Mouse (Mus musculus): ENCODE results near the gene Marc1. TPM values are rescaled to one million over a fixed set of nuclear protein-coding genes. Genes with fewer than 3 reads are reported as not detected.
A peak's percentile ranks its signal among the peaks of the same experiment; 100 is the strongest.

The Marc1 gene
- polyA plus RNA-seq, 1 experiment from 2014 or later: 0.28 TPM

DNA sequence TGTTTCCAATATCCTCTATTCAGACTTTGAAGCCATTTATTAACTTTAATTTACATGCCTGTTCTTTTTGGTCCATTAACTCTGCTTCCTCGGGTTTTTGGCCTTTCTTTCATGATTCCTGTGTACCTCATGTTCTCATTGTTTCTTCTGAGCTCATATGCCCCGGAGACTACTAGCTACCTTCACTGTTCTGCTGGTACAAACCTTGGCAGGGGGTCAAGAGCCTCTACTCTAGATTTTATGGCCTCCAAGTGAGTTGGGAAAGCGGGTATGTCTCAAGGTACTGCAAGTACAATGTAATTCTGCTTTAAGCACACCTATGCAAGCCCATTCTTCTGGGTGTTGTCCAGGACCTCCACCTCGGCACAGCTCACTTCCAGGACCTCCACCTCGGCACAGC, 48.2 kb downstream of the Marc1 start:
- WGBS: 48% methylated on average over 5 of the region's 5 CpGs
- H3K9ac ChIP-seq (ENCODE audit: low read depth, low read length): no peak overlapping the region
- no peak overlapping the region for H3K4me3 ChIP-seq (ENCODE audit: low read length)
- ATAC-seq (ENCODE audit: low FRiP score, low TSS enrichment): no peak
- H3K27me3 ChIP-seq (ENCODE audit: control insufficient read depth, insufficient read depth, low read length): no peaks in the 10 kb centered on the region
- H3K4me1 ChIP-seq (ENCODE audit: control insufficient read depth, insufficient read depth, low read length): no peaks in the 10 kb centered on the region
- H3K4me2 ChIP-seq (replicated peaks; ENCODE audit: low read depth, low read length): no peak overlapping the region
- no peak overlapping the region for H3K27ac ChIP-seq (ENCODE audit: low read depth, low read length)
- no peaks in the 10 kb centered on the region for H3K9me3 ChIP-seq (ENCODE audit: control insufficient read depth, low read length)
- H3K36me3 ChIP-seq (ENCODE audit: control insufficient read depth, insufficient read depth, low read length): no peaks in the 10 kb centered on the region

DNA sequence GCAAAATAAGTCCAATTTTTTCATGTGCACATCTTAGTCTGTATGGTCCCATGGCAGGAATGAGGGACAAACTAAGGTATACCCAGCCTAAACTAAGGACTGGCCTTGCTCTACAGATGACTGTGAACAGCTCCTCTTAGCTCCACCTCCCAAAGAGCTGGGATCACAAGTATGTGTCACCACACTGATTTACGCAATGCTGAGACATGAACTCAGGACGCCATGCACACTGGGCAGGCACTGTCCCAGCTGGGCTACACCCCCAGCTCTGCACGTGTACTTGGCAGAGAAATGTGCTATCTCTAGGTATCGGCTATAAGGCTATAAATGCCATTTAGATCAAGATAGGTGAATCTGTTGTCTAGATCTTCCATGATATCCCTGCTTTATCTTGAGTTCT, 49.1 kb downstream of the Marc1 start:
- Histone ChIP-seq H3K4me1 (ENCODE audit: control insufficient read depth, insufficient read depth, low read length) (no peaks in the 10 kb centered on the region), H3K36me3 (ENCODE audit: control insufficient read depth, insufficient read depth, low read length) (no peaks in the 10 kb centered on the region), H3K27ac (ENCODE audit: low read depth, low read length) (no peak overlapping the region), H3K9ac (ENCODE audit: low read depth, low read length) (no peak overlapping the region), H3K27me3 (ENCODE audit: control insufficient read depth, insufficient read depth, low read length) (no peaks in the 10 kb centered on the region), H3K4me2 (replicated peaks; ENCODE audit: low read depth, low read length) (no peak overlapping the region), H3K4me3 (ENCODE audit: low read length) (no peak overlapping the region), H3K9me3 (ENCODE audit: control insufficient read depth, low read length) (no peaks in the 10 kb centered on the region)
- 56% methylated on average over 4 of the region's 4 CpGs for WGBS
- no peak for ATAC-seq (ENCODE audit: low FRiP score, low TSS enrichment)

GRCm38 (mm10) chr1:184752671-184753070, 58.4 kb downstream of the Marc1 start:
- 83% methylated on average over 5 of the region's 5 CpGs for WGBS
- ATAC-seq (ENCODE audit: low FRiP score, low TSS enrichment): no peak
- H3K9ac ChIP-seq (ENCODE audit: low read depth, low read length): no peak overlapping the region
- H3K4me2 ChIP-seq (replicated peaks; ENCODE audit: low read depth, low read length): no peak overlapping the region
- 0 out of 2 replicates have a peak, but pooled peaks cover 2% of the 10 kb centered on the region for H3K4me1 ChIP-seq (ENCODE audit: control insufficient read depth, insufficient read depth, low read length)
- no peak overlapping the region for H3K27ac ChIP-seq (ENCODE audit: low read depth, low read length)
- H3K36me3 ChIP-seq (ENCODE audit: control insufficient read depth, insufficient read depth, low read length): no peaks in the 10 kb centered on the region
- no peaks in the 10 kb centered on the region for H3K9me3 ChIP-seq (ENCODE audit: control insufficient read depth, low read length)
- H3K4me3 ChIP-seq (ENCODE audit: low read length): no peak overlapping the region
- H3K27me3 ChIP-seq (ENCODE audit: control insufficient read depth, insufficient read depth, low read length): no peaks in the 10 kb centered on the region; the same call in 1 of the 2 replicates

GRCm38 (mm10) chr1:184750114-184750664, 60.9 kb downstream of the Marc1 start:
- no peaks in the 10 kb centered on the region for H3K27me3 ChIP-seq (ENCODE audit: control insufficient read depth, insufficient read depth, low read length)
- H3K9me3 ChIP-seq (ENCODE audit: control insufficient read depth, low read length): no peaks in the 10 kb centered on the region
- no peak for ATAC-seq (ENCODE audit: low FRiP score, low TSS enrichment)
- no peak overlapping the region for H3K27ac ChIP-seq (ENCODE audit: low read depth, low read length)
- 0 out of 2 replicates have a peak, but pooled peaks cover 2% of the 10 kb centered on the region for H3K4me1 ChIP-seq (ENCODE audit: control insufficient read depth, insufficient read depth, low read length)
- H3K9ac ChIP-seq (ENCODE audit: low read depth, low read length): no peak overlapping the region
- 57% methylated on average over 11 of the region's 11 CpGs for WGBS
- H3K4me2 ChIP-seq (replicated peaks; ENCODE audit: low read depth, low read length): no peak overlapping the region
- H3K36me3 ChIP-seq (ENCODE audit: control insufficient read depth, insufficient read depth, low read length): no peaks in the 10 kb centered on the region
- no peak overlapping the region for H3K4me3 ChIP-seq (ENCODE audit: low read length)

DNA sequence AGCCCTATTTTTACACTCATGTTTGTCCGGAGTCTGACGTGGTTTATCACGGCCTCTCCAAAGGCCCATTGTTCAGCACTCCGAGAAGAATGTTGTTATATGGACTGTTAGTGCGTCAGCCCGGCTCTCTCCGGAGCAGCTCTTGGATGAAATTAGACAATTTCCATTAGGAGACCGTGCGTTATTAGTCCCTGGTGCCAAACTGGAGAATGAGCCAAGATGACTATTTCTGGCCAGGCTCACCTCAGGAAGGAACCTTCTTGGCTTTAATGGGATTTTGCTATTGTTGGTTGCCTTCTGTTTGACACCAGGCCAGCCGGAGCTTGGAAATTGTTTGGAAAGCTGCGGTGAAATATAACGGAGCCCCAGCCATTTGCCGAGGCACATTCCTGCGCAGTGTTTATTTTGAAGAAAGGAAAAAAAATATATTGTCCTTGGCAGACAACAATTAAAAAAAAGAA, 62.4 kb downstream of the Marc1 start:
- Histone ChIP-seq H3K27ac (ENCODE audit: low read depth, low read length) (peak overlapping the region; percentile 48; the same call in 1 of the 2 replicates), H3K9ac (ENCODE audit: low read depth, low read length) (no peak overlapping the region), H3K27me3 (ENCODE audit: control insufficient read depth, insufficient read depth, low read length) (no peaks in the 10 kb centered on the region; the same call in 1 of the 2 replicates), H3K36me3 (ENCODE audit: control insufficient read depth, insufficient read depth, low read length) (no peaks in the 10 kb centered on the region), H3K4me2 (replicated peaks; ENCODE audit: low read depth, low read length) (no peak overlapping the region), H3K4me3 (ENCODE audit: low read length) (no peak overlapping the region), H3K9me3 (ENCODE audit: control insufficient read depth, low read length) (no peaks in the 10 kb centered on the region), H3K4me1 (ENCODE audit: control insufficient read depth, insufficient read depth, low read length) (0 out of 2 replicates have a peak, but pooled peaks cover 2% of the 10 kb centered on the region)
- peak; percentile 48; the same call in 1 of the 2 replicates for ATAC-seq (ENCODE audit: low FRiP score, low TSS enrichment)
- 51% methylated on average over 14 of the region's 14 CpGs for WGBS

DNA sequence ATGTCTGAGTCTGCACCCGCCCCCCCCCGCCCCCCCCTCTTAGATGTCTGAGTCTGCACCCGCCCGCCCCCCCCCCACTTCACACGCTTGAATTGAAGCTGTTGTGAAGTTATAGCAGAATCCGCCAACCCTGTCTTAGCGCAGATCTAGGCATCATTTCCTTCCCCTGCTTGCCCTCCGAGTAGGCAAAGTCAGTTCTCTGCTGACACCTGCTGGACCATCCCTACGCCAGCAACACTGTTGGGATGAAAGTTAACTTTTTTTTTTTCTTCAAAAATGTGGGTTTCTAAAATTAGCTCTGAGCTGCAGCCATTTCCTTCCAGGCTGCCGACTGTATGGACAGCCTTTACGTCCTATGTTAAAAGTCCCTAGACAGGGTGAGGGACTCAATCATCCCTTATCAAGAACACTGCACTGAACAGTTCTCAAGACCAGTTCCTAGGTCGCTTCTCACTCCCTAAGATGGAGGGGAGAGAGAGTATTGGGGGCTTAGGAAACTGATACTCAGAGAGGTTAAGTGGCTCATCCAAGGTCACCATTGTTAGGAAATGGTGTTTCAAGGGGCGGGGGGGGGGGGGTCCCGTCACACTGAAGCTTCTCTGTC, 73.1 kb downstream of the Marc1 start:
- no peaks in the 10 kb centered on the region for H3K36me3 ChIP-seq (ENCODE audit: control insufficient read depth, insufficient read depth, low read length)
- no peak overlapping the region for H3K9ac ChIP-seq (ENCODE audit: low read depth, low read length)
- 4% methylated on average over 12 of the region's 14 CpGs for WGBS
- H3K9me3 ChIP-seq (ENCODE audit: control insufficient read depth, low read length): no peaks in the 10 kb centered on the region
- no peaks in the 10 kb centered on the region for H3K4me1 ChIP-seq (ENCODE audit: control insufficient read depth, insufficient read depth, low read length)
- peak overlapping the region; percentile 12; the same call in 1 of the 2 replicates for H3K4me2 ChIP-seq (replicated peaks; ENCODE audit: low read depth, low read length)
- H3K27ac ChIP-seq (ENCODE audit: low read depth, low read length): no peak overlapping the region
- H3K27me3 ChIP-seq (ENCODE audit: control insufficient read depth, insufficient read depth, low read length): peaks cover 60% of the 10 kb centered on the region
- no peak overlapping the region for H3K4me3 ChIP-seq (ENCODE audit: low read length)
- ATAC-seq (ENCODE audit: low FRiP score, low TSS enrichment): 0 out of 2 replicates have a peak, but pooled peaks have one; percentile 47

DNA sequence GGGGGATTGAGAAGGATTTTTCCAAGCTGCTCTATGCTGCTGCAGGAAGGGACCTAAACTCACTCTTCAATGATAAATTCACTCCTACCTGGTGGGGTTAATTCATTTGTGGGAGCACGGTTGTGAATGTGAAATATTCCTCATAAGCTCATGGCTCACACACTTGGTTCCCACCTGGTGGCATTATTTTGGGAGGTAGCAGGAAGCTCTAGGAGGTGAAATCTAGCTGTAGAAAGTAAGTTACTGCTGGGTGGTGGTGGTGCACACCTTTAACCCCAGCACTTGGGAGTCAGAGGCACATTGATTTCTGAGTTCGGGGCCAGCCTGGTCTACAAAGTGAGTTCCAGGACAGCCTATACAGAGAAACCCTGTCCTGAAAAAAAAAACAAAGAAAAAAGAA, 73.9 kb downstream of the Marc1 start:
- ATAC-seq (ENCODE audit: low FRiP score, low TSS enrichment): no peak
- Histone ChIP-seq H3K27ac (ENCODE audit: low read depth, low read length) (no peak overlapping the region), H3K4me2 (replicated peaks; ENCODE audit: low read depth, low read length) (no peak overlapping the region), H3K27me3 (ENCODE audit: control insufficient read depth, insufficient read depth, low read length) (peaks cover 65% of the 10 kb centered on the region), H3K9me3 (ENCODE audit: control insufficient read depth, low read length) (no peaks in the 10 kb centered on the region), H3K4me3 (ENCODE audit: low read length) (no peak overlapping the region), H3K36me3 (ENCODE audit: control insufficient read depth, insufficient read depth, low read length) (no peaks in the 10 kb centered on the region), H3K9ac (ENCODE audit: low read depth, low read length) (no peak overlapping the region), H3K4me1 (ENCODE audit: control insufficient read depth, insufficient read depth, low read length) (0 out of 2 replicates have a peak, but pooled peaks cover 4% of the 10 kb centered on the region)
- WGBS: 19% methylated on average over 2 of the region's 2 CpGs

MicroRNA genes within 50 kb of the gene (microRNA counts, 519-probe panel; counts per million panel counts)
- microRNA mmu-miR-1981: not detected

Small RNAs within 50 kb of the gene (microRNA-seq; reads per million reads assigned to microRNA genes)
- 86.7 reads per million, percentile 51 among the genes with 10 or more reads in this experiment for gene Mir1981

Other genes with a start within 250 kb of the Marc1 start
- 6.9 and 8.0 TPM in 2 replicates for gene Hlx, start 78.7 kb downstream of the Marc1 start, polyA plus RNA-seq (2014; fragmentation: Nextera tagmentation; extraction: Ambion mirVana)
- 177 and 178 TPM in 2 replicates for gene Marc2, start 35.1 kb upstream of the Marc1 start, polyA plus RNA-seq (2014; fragmentation: Nextera tagmentation; extraction: Ambion mirVana)
- 2.2 and 2.3 TPM in 2 replicates for gene C130074G19Rik, start 71.9 kb upstream of the Marc1 start, polyA plus RNA-seq (2014; fragmentation: Nextera tagmentation; extraction: Ambion mirVana)
- 2.4 and 3.0 TPM in 2 replicates for gene Mark1, start 188.3 kb upstream of the Marc1 start, polyA plus RNA-seq (2014; fragmentation: Nextera tagmentation; extraction: Ambion mirVana)

All from kidney, embryonic 14.5 days (tissue).